In the genomic region with DNA sequence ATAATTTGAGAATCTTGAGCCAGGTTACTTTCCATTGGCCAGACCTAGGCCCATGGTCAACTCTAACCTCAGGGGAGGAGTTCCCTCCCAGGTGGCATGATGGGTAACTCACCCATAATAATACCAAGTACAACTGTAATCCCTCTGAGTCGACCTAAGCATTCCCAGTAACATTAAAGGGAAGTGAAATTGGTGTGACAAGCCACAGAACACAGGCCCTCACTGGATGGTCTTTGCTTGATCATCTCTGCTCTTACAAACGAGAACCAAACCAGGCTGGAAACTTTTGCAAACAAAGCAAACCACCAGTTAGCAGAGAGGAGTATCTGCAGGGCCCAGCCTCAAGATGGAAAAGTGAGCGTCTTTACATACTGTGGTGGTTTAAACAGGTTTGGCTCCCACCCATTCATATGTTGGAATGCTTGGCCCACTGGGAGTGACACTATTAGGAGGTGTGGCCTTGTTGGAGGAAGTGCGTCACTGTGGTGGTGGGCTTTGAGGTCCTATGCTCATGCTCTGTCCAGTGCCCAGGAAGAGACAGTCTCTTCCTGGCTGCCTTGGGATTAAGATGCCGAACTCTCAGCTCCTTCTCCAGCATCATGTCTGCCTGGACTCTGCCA, we compare ENCODE assay signal across 19 mouse cellular contexts. TPM values are rescaled to one million over a fixed set of nuclear protein-coding genes. Genes with fewer than 3 reads are reported as not detected.
"Had no signal": no experiment of that assay in that cellular context is flagged by ENCODE, and none has a peak within 500 bp of the region (broad histone marks: within the 10 kb centered on the region; RNA-seq: fewer than 3 reads in every experiment).

No protein-coding gene starts in this region.

- ATAC-seq: hindbrain, embryonic 16.5 days; inflammation-experienced regulatory T-cells, adult 6 months; intestine, embryonic 15.5 days; intestine, postnatal 0 days; liver, embryonic 12.5 days had no signal

- DNase-seq: gastrocnemius, postnatal 14 days; gastrocnemius, postnatal 36 days; heart, adult 2 months; heart, postnatal 4 days; kidney, adult 18-20 months; kidney, adult 8-10 months; kidney, postnatal 10 days; kidney, postnatal 25 days; kidney, postnatal 4 days; left cerebral cortex, postnatal 4 days had no signal

RNA-seq across cellular contexts. Expression of a gene that starts 23.7 kb away (rescaled TPM):
- total RNA-seq: gastrocnemius, adult 18-20 months; gastrocnemius, adult 8-10 months; gastrocnemius, postnatal 14 days; gastrocnemius, postnatal 36 days; heart, adult 2 months; heart, postnatal 25 days; heart, postnatal 4 days; liver, adult 2 months had no signal
